Mouse (Mus musculus): ENCODE results near the gene Tfr2. TPM values are rescaled to one million over a fixed set of nuclear protein-coding genes. Genes with fewer than 3 reads are reported as not detected.

Tfr2 gene
- polyA plus RNA-seq, 1 experiment from 2014 or later = 4.7 TPM

GRCm38 (mm10) chr5:137596601-137597261, 27.1 kb downstream of the Tfr2 start:
- no peaks in the 10 kb centered on the region for H3K36me3 ChIP-seq
- H3K4me3 ChIP-seq (replicated peaks) = peak overlapping the region; percentile 2; the same call in 1 of the 2 replicates
- no peak overlapping the region for H3K27ac ChIP-seq
- no peak for ATAC-seq (ENCODE audit: insufficient read depth, low FRiP score, low read depth)
- 29% methylated on average over 30 of the region's 30 CpGs for WGBS
- H3K9me3 ChIP-seq = no peaks in the 10 kb centered on the region
- peaks cover 10% of the 10 kb centered on the region for H3K4me1 ChIP-seq
- peak overlapping the region; percentile 42 for H3K4me2 ChIP-seq
- H3K9ac ChIP-seq = no peak overlapping the region
- no peaks in the 10 kb centered on the region for H3K27me3 ChIP-seq (replicated peaks)

- ATAC-seq (ENCODE audit: insufficient read depth, low FRiP score, low read depth) = no peak
- no peak overlapping the region for H3K4me2 ChIP-seq
- WGBS = 95% methylated on average over 6 of the region's 6 CpGs
- H3K9me3 ChIP-seq = no peaks in the 10 kb centered on the region
- no peaks in the 10 kb centered on the region for H3K27me3 ChIP-seq (replicated peaks)
- H3K4me1 ChIP-seq = peaks cover 14% of the 10 kb centered on the region
- no peak overlapping the region for H3K27ac ChIP-seq
- no peak overlapping the region for H3K4me3 ChIP-seq (replicated peaks)
- H3K9ac ChIP-seq = no peak overlapping the region
- H3K36me3 ChIP-seq = no peaks in the 10 kb centered on the region
Observed at GRCm38 (mm10) chr5:137597625-137598024, 28.0 kb downstream of the Tfr2 start.

GRCm38 (mm10) chr5:137598100-137598826, 28.6 kb downstream of the Tfr2 start:
- Histone ChIP-seq H3K9me3 (no peaks in the 10 kb centered on the region), H3K4me2 (no peak overlapping the region), H3K27ac (no peak overlapping the region), H3K36me3 (no peaks in the 10 kb centered on the region), H3K4me3 (replicated peaks) (no peak overlapping the region), H3K9ac (no peak overlapping the region), H3K27me3 (replicated peaks) (no peaks in the 10 kb centered on the region), H3K4me1 (peaks cover 16% of the 10 kb centered on the region)
- ATAC-seq (ENCODE audit: insufficient read depth, low FRiP score, low read depth) = no peak
- WGBS = 75% methylated on average over 2 of the region's 2 CpGs

GRCm38 (mm10) chr5:137599600-137599999, 30.0 kb downstream of the Tfr2 start:
- no peaks in the 10 kb centered on the region for H3K36me3 ChIP-seq
- H3K4me1 ChIP-seq = peaks cover 16% of the 10 kb centered on the region
- ATAC-seq (ENCODE audit: insufficient read depth, low FRiP score, low read depth) = no peak
- H3K27me3 ChIP-seq (replicated peaks) = no peaks in the 10 kb centered on the region
- H3K9ac ChIP-seq = peak overlapping the region; percentile 76; the same call in 1 of the 2 replicates
- H3K27ac ChIP-seq = peak overlapping the region; percentile 88; the same call in 1 of the 2 replicates
- H3K4me2 ChIP-seq = peak overlapping the region; percentile 95
- no peaks in the 10 kb centered on the region for H3K9me3 ChIP-seq
- H3K4me3 ChIP-seq (replicated peaks) = peak overlapping the region; percentile 76
- WGBS = 63% methylated on average over 9 of the region's 9 CpGs

- H3K9ac ChIP-seq = peak overlapping the region; percentile 76
- peak; percentile 0; the same call in 1 of the 2 replicates for ATAC-seq (ENCODE audit: insufficient read depth, low FRiP score, low read depth)
- H3K4me3 ChIP-seq (replicated peaks) = peak overlapping the region; percentile 76
- H3K4me1 ChIP-seq = peaks cover 16% of the 10 kb centered on the region
- peak overlapping the region; percentile 95 for H3K4me2 ChIP-seq
- H3K9me3 ChIP-seq = no peaks in the 10 kb centered on the region
- H3K27me3 ChIP-seq (replicated peaks) = no peaks in the 10 kb centered on the region
- no peaks in the 10 kb centered on the region for H3K36me3 ChIP-seq
- WGBS = 2% methylated on average over 19 of the region's 19 CpGs
- peak overlapping the region; percentile 88 for H3K27ac ChIP-seq
Observed at GRCm38 (mm10) chr5:137600281-137600618, 30.6 kb downstream of the Tfr2 start.

- WGBS = under 1% methylated on average over 41 of the region's 41 CpGs
Observed at GRCm38 (mm10) chr5:137600619-137601364, 31.2 kb downstream of the Tfr2 start, which contains the start of gene Mospd3. Mospd3 (minus strand) TSS chr5:137601058.

GRCm38 (mm10) chr5:137601365-137601729, 31.7 kb downstream of the Tfr2 start:
- Histone ChIP-seq H3K36me3 (no peaks in the 10 kb centered on the region), H3K27me3 (replicated peaks) (no peaks in the 10 kb centered on the region), H3K4me1 (peaks cover 16% of the 10 kb centered on the region), H3K4me2 (peak overlapping the region; percentile 57), H3K27ac (peak overlapping the region; percentile 85), H3K4me3 (replicated peaks) (peak overlapping the region; percentile 76), H3K9me3 (no peaks in the 10 kb centered on the region), H3K9ac (peak overlapping the region; percentile 14; the same call in 1 of the 2 replicates)
- no peak for ATAC-seq (ENCODE audit: insufficient read depth, low FRiP score, low read depth)
- under 1% methylated on average over 22 of the region's 22 CpGs for whole genome bisulfite sequencing

More at GRCm38 (mm10) chr5:137600619-137601364, 31.2 kb downstream of the Tfr2 start, which contains the start of gene Mospd3:
- H3K27ac ChIP-seq = peak within 1 kb of the TSS; percentile 88
- peak within 1 kb of the TSS; percentile 76 for H3K4me3 ChIP-seq (replicated peaks)
- peak; percentile 94 for ATAC-seq (ENCODE audit: insufficient read depth, low FRiP score, low read depth)
- H3K4me1 ChIP-seq = peaks cover 16% of the 10 kb centered on the region
- H3K4me2 ChIP-seq = peak within 1 kb of the TSS; percentile 95
- no peaks in the 10 kb centered on the region for H3K9me3 ChIP-seq
- H3K27me3 ChIP-seq (replicated peaks) = no peaks in the 10 kb centered on the region
- H3K36me3 ChIP-seq = no peaks in the 10 kb centered on the region
- peak within 1 kb of the TSS; percentile 76 for H3K9ac ChIP-seq

- Histone ChIP-seq H3K4me2 (peak overlapping the region; percentile 32), H3K9ac (no peak overlapping the region), H3K27me3 (replicated peaks) (no peaks in the 10 kb centered on the region), H3K4me3 (replicated peaks) (peak overlapping the region; percentile 7; the same call in 1 of the 2 replicates), H3K27ac (no peak overlapping the region), H3K36me3 (no peaks in the 10 kb centered on the region), H3K4me1 (peaks cover 43% of the 10 kb centered on the region), H3K9me3 (no peaks in the 10 kb centered on the region)
- ATAC-seq (ENCODE audit: insufficient read depth, low FRiP score, low read depth) = no peak
- WGBS = 25% methylated on average over 26 of the region's 26 CpGs
Observed at GRCm38 (mm10) chr5:137607860-137608653, 38.4 kb downstream of the Tfr2 start.

GRCm38 (mm10) chr5:137608654-137609190, 39.1 kb downstream of the Tfr2 start:
- Histone ChIP-seq H3K36me3 (no peaks in the 10 kb centered on the region), H3K9me3 (no peaks in the 10 kb centered on the region), H3K4me1 (peaks cover 50% of the 10 kb centered on the region), H3K27ac (no peak overlapping the region), H3K27me3 (replicated peaks) (no peaks in the 10 kb centered on the region), H3K4me2 (peak overlapping the region; percentile 32), H3K4me3 (replicated peaks) (peak overlapping the region; percentile 7; the same call in 1 of the 2 replicates), H3K9ac (no peak overlapping the region)
- WGBS = 27% methylated on average over 23 of the region's 23 CpGs
- ATAC-seq (ENCODE audit: insufficient read depth, low FRiP score, low read depth) = no peak

GRCm38 (mm10) chr5:137609292-137609691, 39.7 kb downstream of the Tfr2 start:
- peaks cover 52% of the 10 kb centered on the region for H3K4me1 ChIP-seq
- WGBS = 57% methylated on average over 3 of the region's 3 CpGs
- no peak overlapping the region for H3K4me3 ChIP-seq (replicated peaks)
- no peaks in the 10 kb centered on the region for H3K9me3 ChIP-seq
- H3K36me3 ChIP-seq = no peaks in the 10 kb centered on the region
- H3K9ac ChIP-seq = no peak overlapping the region
- H3K27ac ChIP-seq = no peak overlapping the region
- H3K27me3 ChIP-seq (replicated peaks) = no peaks in the 10 kb centered on the region
- ATAC-seq (ENCODE audit: insufficient read depth, low FRiP score, low read depth) = no peak
- H3K4me2 ChIP-seq = 0 out of 2 replicates have a peak overlapping the region, but pooled peaks have one; percentile 49

- Histone ChIP-seq H3K4me1 (peaks cover 52% of the 10 kb centered on the region), H3K4me2 (peak overlapping the region; percentile 49), H3K9me3 (no peaks in the 10 kb centered on the region), H3K36me3 (no peaks in the 10 kb centered on the region), H3K4me3 (replicated peaks) (peak overlapping the region; percentile 34), H3K27ac (peak overlapping the region; percentile 83; the same call in 1 of the 2 replicates), H3K9ac (no peak overlapping the region), H3K27me3 (replicated peaks) (no peaks in the 10 kb centered on the region)
- WGBS = 64% methylated on average over 4 of the region's 4 CpGs
- no peak for ATAC-seq (ENCODE audit: insufficient read depth, low FRiP score, low read depth)
Observed at GRCm38 (mm10) chr5:137610056-137610455, 40.4 kb downstream of the Tfr2 start.

All from stomach, embryonic 15.5 days (tissue).